Mouse (Mus musculus) forebrain, embryonic 14.5 days (tissue): Measurements from ENCODE around the gene Meltf. TPM values are rescaled to one million over a fixed set of nuclear protein-coding genes. Genes with fewer than 3 reads are reported as not detected.
A peak's percentile ranks its signal among the peaks of the same experiment; 100 is the strongest.

ENCODE experiments used
- ATAC-seq: fragments of 200-750 bp; cut with Nextera tagmentation; 2 replicates; pipeline ENCODE4 v1.8.0; 2017; ENCODE audit warnings: mild to moderate bottlenecking, moderate library complexity
- DNase-seq: peaks from one replicate; pipeline ENCODE4 v3.0.0-alpha.2; 2015; ENCODE audit warnings: low spot score
- H3K27ac ChIP-seq: fragments of 300-500 bp; sonication (generic); 2 replicates; pipeline ENCODE4 v1.5.1; 2014; ENCODE audit warnings: low read depth, mild to moderate bottlenecking, control low read depth, low read length, moderate library complexity
- H3K27me3 ChIP-seq: fragments of 300-500 bp; sonication (generic); replicated peaks from 2 replicates; pipeline ENCODE4 v1.6.1; 2014; ENCODE audit warnings: low read length, control low read depth, mixed read lengths; ENCODE audit not compliant: control insufficient read depth, insufficient read depth
- H3K36me3 ChIP-seq: fragments of 300-500 bp; sonication (generic); 2 replicates; pipeline ENCODE4 v1.6.1; 2014; ENCODE audit warnings: low read length, control low read depth; ENCODE audit not compliant: control insufficient read depth, insufficient read depth
- H3K4me1 ChIP-seq: fragments of 300-500 bp; sonication (generic); 2 replicates; pipeline ENCODE4 v1.6.1; 2014; ENCODE audit warnings: antibody characterized with exemption, low read length, control low read depth; ENCODE audit not compliant: control insufficient read depth, insufficient read depth
- H3K4me2 ChIP-seq: fragments of 300-500 bp; sonication (generic); 2 replicates; pipeline ENCODE4 v1.6.1; 2014; ENCODE audit warnings: mild to moderate bottlenecking, control low read depth, low read length
- H3K4me3 ChIP-seq: fragments of 300-500 bp; sonication (generic); 2 replicates; pipeline ENCODE4 v1.5.1; 2014; ENCODE audit warnings: low read depth, low read length, control low read depth
- H3K9ac ChIP-seq: fragments of 300-500 bp; sonication (generic); 2 replicates; pipeline ENCODE4 v1.6.1; 2014; ENCODE audit warnings: mild to moderate bottlenecking, low read length, control low read depth, moderate library complexity
- H3K9me3 ChIP-seq: fragments of 300-500 bp; sonication (generic); replicated peaks from 2 replicates; pipeline ENCODE4 v1.6.1; 2016; ENCODE audit warnings: low read length, control low read depth, mixed read lengths; ENCODE audit not compliant: control insufficient read depth
- WGBS: fragments of 180-500 bp; shearing (Covaris S2); extraction: QIAGEN DNeasy Blood & Tissue Kit; methylation state at CpG from one replicate; pipeline ENCODE4 v1.1.7; 2014; 5-methylcytosine and 5-hydroxymethylcytosine counted together
- polyA plus RNA-seq: library from polyadenylated mRNA; unstranded; fragments of >200 nt; fragmentation: Nextera tagmentation; extraction: Ambion mirVana; gene quantifications from 2 replicates; pipeline ENCODE4 v1.2.1, GENCODE M21; 2014

The Meltf gene
- polyA plus RNA-seq, 1 experiment from 2014 or later, result 0.04 TPM

GRCm38 (mm10) chr16:31863920-31864319, 14.7 kb upstream of the Meltf start:
- Histone ChIP-seq H3K4me3 (no peak overlapping the region), H3K36me3 (peaks cover 59% of the 10 kb centered on the region), H3K9me3 (peaks cover 4% of the 10 kb centered on the region), H3K4me1 (no peaks in the 10 kb centered on the region), H3K27ac (no peak overlapping the region), H3K4me2 (no peak overlapping the region), H3K9ac (no peak overlapping the region), H3K27me3 (no peaks in the 10 kb centered on the region)
- ATAC-seq (no peak), DNase-seq (no peak)
- 91% methylated on average over 5 of the region's 5 CpGs for whole genome bisulfite sequencing

DNA sequence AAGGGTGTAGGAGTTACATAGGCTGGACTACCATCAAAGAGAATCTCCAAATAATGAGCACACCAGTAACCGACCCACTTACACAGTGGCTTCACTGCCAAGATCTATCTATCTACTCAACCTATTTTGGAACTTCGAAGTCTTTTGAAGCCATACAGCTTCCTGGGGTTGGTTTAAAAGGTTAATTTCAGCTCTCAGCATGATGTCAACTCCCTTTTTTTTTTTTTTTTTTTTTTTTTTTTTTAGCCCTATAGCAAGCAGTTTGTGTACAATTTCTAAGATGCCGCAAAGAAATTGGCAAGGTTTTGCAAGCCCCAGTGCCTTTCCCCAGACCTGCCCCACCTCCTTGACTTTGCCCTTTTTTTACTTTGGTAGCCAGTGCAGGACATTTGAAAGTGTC, 13.4 kb upstream of the Meltf start:
- ATAC-seq (no peak), DNase-seq (no peak)
- no peaks in the 10 kb centered on the region for H3K4me1 ChIP-seq
- H3K9ac ChIP-seq, result no peak overlapping the region
- H3K27me3 ChIP-seq, result no peaks in the 10 kb centered on the region
- no peak overlapping the region for H3K27ac ChIP-seq
- H3K36me3 ChIP-seq, result peaks cover 54% of the 10 kb centered on the region
- 43% methylated on average over 3 of the region's 3 CpGs for whole genome bisulfite sequencing
- H3K9me3 ChIP-seq, result peaks cover 4% of the 10 kb centered on the region
- no peak overlapping the region for H3K4me2 ChIP-seq
- H3K4me3 ChIP-seq, result no peak overlapping the region

- 91% methylated on average over 3 of the region's 3 CpGs for WGBS
Observed at GRCm38 (mm10) chr16:31866911-31867310, 11.7 kb upstream of the Meltf start.

GRCm38 (mm10) chr16:31867736-31868135, 10.9 kb upstream of the Meltf start:
- no peak overlapping the region for H3K9ac ChIP-seq
- no peaks in the 10 kb centered on the region for H3K4me1 ChIP-seq
- no peaks in the 10 kb centered on the region for H3K9me3 ChIP-seq
- H3K27ac ChIP-seq, result no peak overlapping the region
- WGBS, result 80% methylated on average over 4 of the region's 4 CpGs
- ATAC-seq (no peak), DNase-seq (no peak)
- no peak overlapping the region for H3K4me3 ChIP-seq
- H3K36me3 ChIP-seq, result peaks cover 57% of the 10 kb centered on the region
- H3K4me2 ChIP-seq, result no peak overlapping the region
- H3K27me3 ChIP-seq, result no peaks in the 10 kb centered on the region

More at GRCm38 (mm10) chr16:31866911-31867310, 11.7 kb upstream of the Meltf start:
- H3K27ac ChIP-seq, result no peak overlapping the region
- H3K4me1 ChIP-seq, result no peaks in the 10 kb centered on the region
- H3K9me3 ChIP-seq, result no peaks in the 10 kb centered on the region
- no peaks in the 10 kb centered on the region for H3K27me3 ChIP-seq
- no peak overlapping the region for H3K4me3 ChIP-seq
- peaks cover 52% of the 10 kb centered on the region for H3K36me3 ChIP-seq
- H3K9ac ChIP-seq, result no peak overlapping the region
- DNase-seq (no peak), ATAC-seq (no peak)
- H3K4me2 ChIP-seq, result no peak overlapping the region

GRCm38 (mm10) chr16:31873721-31874120, 4.9 kb upstream of the Meltf start:
- H3K4me3 ChIP-seq, result no peak overlapping the region
- no peak overlapping the region for H3K9ac ChIP-seq
- no peaks in the 10 kb centered on the region for H3K4me1 ChIP-seq
- no peaks in the 10 kb centered on the region for H3K9me3 ChIP-seq
- H3K27ac ChIP-seq, result no peak overlapping the region
- DNase-seq, result no peak
- WGBS, result 93% methylated on average over 8 of the region's 8 CpGs
- no peaks in the 10 kb centered on the region for H3K27me3 ChIP-seq
- H3K36me3 ChIP-seq, result peaks cover 34% of the 10 kb centered on the region
- ATAC-seq, result no peak
- no peak overlapping the region for H3K4me2 ChIP-seq

GRCm38 (mm10) chr16:31875391-31875790, 3.2 kb upstream of the Meltf start:
- no peak for ATAC-seq
- Histone ChIP-seq H3K36me3 (peaks cover 26% of the 10 kb centered on the region), H3K27ac (no peak overlapping the region), H3K4me2 (no peak overlapping the region), H3K27me3 (no peaks in the 10 kb centered on the region), H3K9me3 (no peaks in the 10 kb centered on the region), H3K9ac (no peak overlapping the region), H3K4me3 (no peak overlapping the region), H3K4me1 (no peaks in the 10 kb centered on the region)
- no peak for DNase-seq
- 92% methylated on average over 4 of the region's 4 CpGs for WGBS

DNA sequence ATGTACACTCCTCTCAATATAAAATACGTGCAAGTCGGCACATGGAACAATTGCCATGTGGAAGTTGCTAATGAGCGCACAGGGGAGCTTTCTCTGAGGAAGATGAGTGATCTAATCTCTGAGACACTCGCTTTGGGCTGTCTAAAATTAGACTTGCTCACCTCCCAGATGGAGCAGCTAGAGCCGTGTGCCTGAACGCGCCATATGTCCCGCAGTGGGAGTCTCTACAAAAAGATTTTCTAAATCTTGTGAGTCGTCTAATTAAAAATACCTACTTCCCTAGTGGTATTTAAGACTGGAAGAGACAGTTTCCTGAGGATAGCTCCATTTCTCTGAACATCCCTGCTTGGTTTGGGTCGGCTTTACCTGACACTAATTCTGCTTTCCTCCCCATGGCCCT, 2.2 kb upstream of the Meltf start:
- Histone ChIP-seq H3K4me2 (no peak overlapping the region), H3K4me3 (no peak overlapping the region), H3K27me3 (no peaks in the 10 kb centered on the region), H3K4me1 (no peaks in the 10 kb centered on the region), H3K9me3 (no peaks in the 10 kb centered on the region), H3K27ac (no peak overlapping the region), H3K36me3 (peaks cover 22% of the 10 kb centered on the region), H3K9ac (no peak overlapping the region)
- DNase-seq (peak; percentile 45), ATAC-seq (peak; percentile 48; the same call in 1 of the 2 replicates)
- WGBS, result 71% methylated on average over 10 of the region's 10 CpGs

GRCm38 (mm10) chr16:31878052-31878451, 558 bp upstream of the Meltf start:
- DNase-seq (no peak), ATAC-seq (no peak)
- Histone ChIP-seq H3K27ac (no peak overlapping the region), H3K36me3 (peaks cover 13% of the 10 kb centered on the region), H3K9ac (no peak overlapping the region), H3K27me3 (no peaks in the 10 kb centered on the region), H3K4me1 (no peaks in the 10 kb centered on the region), H3K4me2 (no peak overlapping the region), H3K9me3 (no peaks in the 10 kb centered on the region), H3K4me3 (no peak overlapping the region)
- WGBS, result 79% methylated on average over 6 of the region's 6 CpGs

- WGBS, result 88% methylated on average over 8 of the region's 8 CpGs
- no peaks in the 10 kb centered on the region for H3K36me3 ChIP-seq
- H3K9ac ChIP-seq, result no peak overlapping the region
- DNase-seq (no peak), ATAC-seq (no peak)
- no peaks in the 10 kb centered on the region for H3K9me3 ChIP-seq
- no peak overlapping the region for H3K4me3 ChIP-seq
- H3K4me1 ChIP-seq, result no peaks in the 10 kb centered on the region; the same call in 1 of the 2 replicates
- no peak overlapping the region for H3K4me2 ChIP-seq
- H3K27ac ChIP-seq, result no peak overlapping the region
- no peaks in the 10 kb centered on the region for H3K27me3 ChIP-seq
Observed at GRCm38 (mm10) chr16:31880146-31880840, 1.7 kb downstream of the Meltf start.
